Mouse (Mus musculus): ENCODE results near the gene Mea1. TPM values are rescaled to one million over a fixed set of nuclear protein-coding genes. Genes with fewer than 3 reads are reported as not detected.

Gene Mea1
- total and polyA plus RNA-seq, 3 experiments = 44.9 to 114 (median 106) TPM

DNA sequence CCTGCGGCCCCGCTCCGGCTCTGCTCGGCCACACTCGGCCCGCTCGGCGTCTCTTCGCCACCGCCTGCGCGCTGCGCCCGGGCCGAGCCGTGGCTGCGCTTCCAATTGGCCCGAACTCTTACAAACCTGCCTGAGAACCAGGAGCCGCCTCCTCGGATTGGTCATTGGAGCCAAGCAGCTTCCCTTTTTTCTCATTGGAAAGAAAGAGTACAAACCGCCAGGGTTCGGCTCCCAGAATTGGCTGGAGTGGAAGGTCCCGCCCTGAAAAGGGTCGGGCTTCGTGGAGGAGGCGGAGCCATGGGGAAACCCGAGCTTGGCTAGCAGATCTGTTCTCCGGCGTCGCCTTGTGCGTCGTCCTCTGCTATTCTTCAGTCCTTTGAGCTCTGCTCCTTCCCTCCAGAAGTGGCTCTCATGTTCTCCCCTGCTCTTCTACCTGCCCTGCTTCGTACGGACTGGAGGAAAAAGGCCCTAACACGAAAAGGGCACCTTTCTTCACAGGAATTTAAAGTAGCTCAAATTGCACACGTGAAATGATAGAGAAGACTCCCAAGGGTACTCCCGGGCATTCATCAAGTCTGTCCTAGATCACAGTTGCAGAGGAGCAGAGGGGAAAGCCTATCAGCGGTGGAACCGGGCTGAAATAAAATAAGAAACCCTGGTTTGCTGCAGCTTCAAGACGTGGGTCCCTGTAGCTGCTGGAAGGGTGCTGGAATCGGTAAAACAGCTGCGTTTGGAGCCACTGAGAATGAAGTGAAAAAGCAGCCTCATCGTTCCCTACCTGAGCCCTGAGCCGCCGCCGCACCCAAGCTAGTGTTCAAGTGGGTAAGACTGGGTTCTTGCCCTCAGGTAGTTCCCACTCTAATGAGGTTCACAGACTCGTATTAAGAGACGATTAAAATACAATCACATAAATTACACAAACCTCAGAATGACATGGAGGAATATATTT lies 26.6 kb downstream of the Mea1 start, which contains the start of gene Ppp2r5d:
Gene Ppp2r5d, minus strand, starts transcription at position 225 of the 949 bp plus-strand sequence.
- peak; percentile 98 for DNase-seq

GRCm38 (mm10) chr17:46706375-46707089 lies 27.9 kb downstream of the Mea1 start:
- DNase-seq = no peak

- peak; percentile 95 for DNase-seq
Observed at GRCm38 (mm10) chr17:46710959-46711597, 32.5 kb downstream of the Mea1 start, which contains the start of gene Pex6. Gene Pex6 (plus strand): TSS chr17:46711463.

DNA sequence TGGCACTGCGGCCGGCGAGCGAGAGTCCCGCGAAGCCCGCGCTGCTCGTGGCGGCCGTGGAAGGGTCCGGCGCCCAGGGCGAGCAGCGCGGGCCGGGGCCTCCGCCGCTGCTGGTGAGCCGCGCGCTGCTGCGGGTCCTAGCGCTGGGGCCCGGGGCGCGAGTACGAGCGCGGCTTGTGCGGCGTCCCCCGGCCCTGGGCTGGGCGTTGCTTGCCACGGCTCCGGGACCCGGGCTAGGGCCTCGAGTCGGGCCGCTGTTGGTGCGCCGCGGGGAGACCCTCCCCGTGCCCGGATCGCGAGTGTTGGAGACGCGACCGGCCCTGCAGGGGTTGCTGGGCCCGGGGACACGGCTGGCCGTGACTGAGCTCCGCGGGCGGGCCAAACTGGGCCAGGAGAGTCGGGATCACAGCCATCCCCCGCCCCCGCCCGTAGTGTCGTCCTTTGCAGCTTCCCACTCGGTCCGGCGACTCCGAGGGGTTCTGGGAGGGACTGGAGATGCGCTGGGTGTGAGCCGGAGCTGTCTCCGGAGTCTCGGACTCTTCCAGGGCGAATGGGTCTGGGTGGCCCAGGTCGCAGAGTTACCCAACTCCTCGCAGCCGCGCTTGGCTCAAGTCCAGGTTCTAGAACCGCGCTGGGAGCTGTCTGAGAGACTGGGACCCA lies 33.1 kb downstream of the Mea1 start:
- peak; percentile 78 for DNase-seq

GRCm38 (mm10) chr17:46712442-46712841 lies 33.8 kb downstream of the Mea1 start:
- no peak for DNase-seq

- no peak for DNase-seq
Observed at GRCm38 (mm10) chr17:46713849-46714248, 35.3 kb downstream of the Mea1 start.

DNA sequence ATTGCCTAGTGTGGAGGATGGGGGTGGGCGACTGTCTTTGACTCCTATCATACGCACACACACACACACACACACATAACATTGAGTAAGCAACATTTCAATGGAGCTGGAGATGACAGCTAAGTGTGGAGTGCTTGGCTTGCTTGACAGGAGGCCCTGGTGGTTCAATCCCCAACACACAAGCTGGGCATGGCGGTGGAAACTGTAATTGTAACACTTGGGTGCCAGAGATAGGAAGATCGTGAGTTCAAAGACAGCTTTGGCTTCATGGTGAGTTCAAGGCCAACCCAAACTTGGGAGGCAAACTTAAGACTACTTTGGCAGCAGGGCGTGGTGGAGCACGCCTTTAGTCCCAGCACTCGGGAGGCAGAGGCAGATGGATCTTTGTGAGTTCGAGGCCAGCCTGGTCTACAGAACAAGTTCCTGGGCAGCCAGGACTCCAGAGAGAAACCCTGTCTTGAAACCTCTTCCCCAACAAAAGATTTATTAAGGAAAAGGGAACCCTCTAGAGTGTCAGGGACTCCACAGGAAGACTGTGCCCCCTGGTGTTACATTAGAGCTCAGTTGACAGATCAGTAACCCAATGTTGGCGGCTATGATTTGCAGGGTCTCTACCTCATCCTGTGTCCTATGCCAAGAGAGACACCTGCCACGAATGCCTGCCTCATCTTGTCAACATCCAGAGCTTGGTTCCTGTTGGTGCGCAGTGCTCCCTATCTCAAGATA lies 36.3 kb downstream of the Mea1 start:
- no peak for DNase-seq

GRCm38 (mm10) chr17:46721077-46721476 lies 42.5 kb downstream of the Mea1 start:
- no peak for DNase-seq

DNA sequence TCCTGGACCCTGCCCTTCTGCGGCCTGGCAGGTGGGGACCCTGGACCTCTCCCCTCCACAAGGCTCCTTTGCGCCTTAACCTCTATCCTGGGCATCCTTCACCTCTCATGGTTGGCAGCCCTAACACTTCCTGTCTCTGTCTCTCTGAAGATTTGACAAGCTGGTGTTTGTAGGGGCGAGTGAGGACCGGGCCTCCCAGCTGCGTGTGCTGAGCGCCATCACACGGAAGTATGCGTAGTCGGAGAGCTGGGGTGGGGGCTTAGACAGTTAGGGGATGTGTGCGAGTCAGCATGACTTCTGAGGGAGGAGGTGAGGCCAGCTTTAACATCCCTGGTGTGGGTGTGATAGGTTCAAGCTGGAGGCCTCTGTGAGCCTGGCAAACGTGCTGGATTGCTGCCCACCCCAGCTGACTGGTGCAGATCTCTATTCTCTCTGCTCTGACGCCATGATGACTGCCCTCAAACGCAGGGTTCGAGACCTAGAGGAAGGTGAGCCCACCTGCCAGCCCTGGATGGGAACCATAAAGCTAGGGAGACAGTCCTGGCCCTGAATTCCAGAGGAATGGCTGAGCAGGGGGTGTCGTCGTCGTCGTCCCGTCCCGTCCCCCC lies 46.0 kb downstream of the Mea1 start:
- no peak for DNase-seq

GRCm38 (mm10) chr17:46725273-46725672 lies 46.7 kb downstream of the Mea1 start:
- no peak for DNase-seq

DNA sequence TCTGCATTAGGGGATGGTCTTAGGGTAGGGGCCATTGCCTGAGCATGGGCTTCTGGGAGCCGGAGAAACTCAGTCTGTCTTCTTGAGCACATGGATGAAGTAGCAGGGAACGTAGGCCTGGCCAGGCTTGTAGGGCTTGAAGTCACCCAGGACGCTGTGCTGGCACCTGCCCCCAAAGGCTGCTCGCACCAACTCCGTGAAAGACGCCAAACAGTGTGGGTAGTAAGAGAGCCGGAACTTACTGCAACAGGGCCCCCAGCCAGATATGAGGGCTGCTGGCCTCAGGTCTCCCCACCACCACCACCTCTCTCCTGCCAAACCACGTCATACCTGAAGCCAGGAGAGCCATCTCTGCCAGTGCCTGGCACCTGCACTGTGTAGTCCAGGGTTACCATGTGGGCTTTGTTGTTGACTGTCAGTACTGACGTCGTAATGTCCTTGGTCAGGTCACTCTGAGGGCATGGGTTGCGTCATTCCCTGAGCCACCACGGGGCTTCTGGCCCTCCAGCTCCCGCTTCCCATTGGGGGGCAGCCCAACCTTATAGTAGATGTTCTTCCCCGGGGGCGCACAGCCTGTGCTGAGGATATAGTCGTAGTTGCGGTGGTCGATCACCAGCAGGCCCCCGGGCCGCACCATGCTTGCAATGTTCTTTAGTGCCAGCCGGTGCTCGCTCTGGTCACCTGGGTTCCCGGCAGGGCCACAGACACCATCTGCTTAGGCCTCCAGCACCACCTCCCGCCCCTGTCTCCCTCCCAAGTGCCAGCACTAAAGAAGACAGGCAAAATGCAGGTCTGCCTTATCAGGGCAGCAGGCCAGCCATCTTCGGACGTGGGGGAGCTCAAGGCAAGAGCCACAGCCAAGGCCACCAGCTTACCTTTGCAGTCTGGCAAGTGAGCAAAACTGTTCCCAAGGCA lies 47.4 kb downstream of the Mea1 start:
- peak; percentile 45 for DNase-seq

DNA sequence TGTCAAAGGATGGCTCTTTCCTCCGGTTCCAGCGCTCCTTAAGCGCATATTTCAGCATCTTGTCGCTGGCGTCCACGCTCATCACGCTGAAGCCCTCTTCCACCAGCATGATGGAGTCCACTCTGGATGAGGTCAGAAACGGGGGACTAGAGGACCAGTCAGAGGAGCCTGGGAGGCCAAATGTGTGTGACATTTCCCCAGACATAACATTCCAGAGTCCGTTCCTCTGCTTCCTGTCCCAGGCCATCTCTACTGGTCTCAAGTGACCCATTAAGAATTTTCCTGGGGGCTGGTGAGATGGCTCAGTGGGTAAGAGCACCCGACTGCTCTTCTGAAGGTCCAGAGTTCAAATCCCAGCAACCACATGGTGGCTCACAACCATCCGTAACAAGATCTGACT lies 48.7 kb downstream of the Mea1 start:
- no peak for DNase-seq

DNA sequence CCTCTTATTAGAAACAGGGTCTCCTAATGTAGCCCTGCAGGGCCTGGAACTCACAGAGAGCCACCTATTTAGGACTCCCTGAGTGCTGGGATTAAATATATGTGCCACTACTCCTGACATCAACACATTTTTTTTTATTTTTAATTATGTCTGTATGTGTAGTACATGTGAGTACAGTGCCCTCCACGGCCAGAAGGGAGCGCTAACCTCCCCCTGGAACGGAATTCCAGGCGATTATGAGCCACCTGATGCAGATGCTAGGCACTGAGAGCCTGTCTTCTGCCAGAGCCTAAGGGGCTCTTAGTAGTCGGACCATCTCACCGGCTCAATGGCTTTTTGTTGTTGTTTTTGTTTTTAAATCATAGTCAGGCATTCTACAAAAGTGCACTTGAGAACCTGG lies 49.4 kb downstream of the Mea1 start:
- no peak for DNase-seq

DNA sequence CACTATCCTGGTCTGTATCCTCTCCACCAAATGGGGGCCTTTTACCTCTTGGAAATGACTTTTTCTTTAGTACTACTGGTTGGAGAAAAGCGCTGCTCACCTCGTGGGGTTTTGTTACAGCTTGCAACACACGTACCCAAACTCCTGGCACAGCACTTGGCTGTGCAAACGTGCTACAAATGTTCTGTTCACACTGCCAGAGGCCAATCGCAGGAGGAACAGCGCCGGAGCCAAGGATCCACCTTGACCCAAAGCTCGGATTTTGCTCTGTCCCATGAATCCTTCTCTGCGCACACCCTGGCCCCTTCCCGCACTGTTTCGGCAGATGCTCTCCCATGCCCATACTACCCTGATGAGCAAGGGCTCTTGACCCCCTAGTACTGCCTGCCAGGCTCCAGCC lies 49.9 kb downstream of the Mea1 start:
- DNase-seq = no peak

DNA sequence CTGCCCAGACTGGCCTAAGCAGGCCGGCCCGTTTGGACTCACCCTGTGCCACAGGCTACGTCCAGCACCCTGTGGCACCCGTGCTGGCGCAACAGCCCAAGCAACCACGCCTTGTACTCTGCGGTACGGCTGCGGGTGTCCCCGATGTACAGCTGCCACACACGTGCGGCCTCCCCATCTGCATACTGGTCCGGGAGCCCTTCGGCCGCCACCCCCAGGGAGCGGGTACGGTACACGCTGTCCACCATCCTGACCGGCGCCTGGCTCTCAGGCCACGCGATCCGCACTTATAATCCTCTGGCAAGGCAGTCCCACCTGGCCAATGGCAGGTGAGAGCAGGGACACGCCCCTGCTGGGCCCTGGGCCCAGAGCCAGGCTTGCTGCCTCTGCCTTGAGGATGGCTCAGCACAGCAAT lies 50.3 kb downstream of the Mea1 start, which contains the start of gene Gnmt:
Gene Gnmt, minus strand, starts transcription at position 265 of the 415 bp plus-strand sequence.
- DNase-seq = peak; percentile 52

All from adrenal gland, adult 2 months (tissue).